Comparison of ENCODE assay signal across 9 mouse cellular contexts in the genomic region with DNA sequence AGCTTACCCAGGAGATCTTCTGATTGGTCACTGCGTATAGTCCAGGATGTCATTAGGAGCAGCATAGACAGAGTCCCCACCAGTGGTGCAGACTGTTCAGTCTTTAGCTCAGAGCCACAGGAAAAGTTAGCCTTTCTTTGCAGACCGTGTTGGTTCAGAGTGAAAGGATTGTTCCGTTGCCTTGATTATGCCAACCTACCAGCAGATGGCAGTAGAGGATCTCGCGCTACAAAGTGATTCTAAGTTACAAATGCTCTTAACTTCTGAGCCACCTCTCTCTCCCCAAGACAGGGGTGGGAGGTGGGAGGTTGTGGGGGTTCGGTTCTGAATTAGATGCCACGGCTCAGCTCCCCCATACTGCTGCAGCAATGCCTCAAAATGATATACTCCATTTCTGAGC. TPM values are rescaled to one million over a fixed set of nuclear protein-coding genes. Genes with fewer than 3 reads are reported as not detected.
DNase-seq lines count a peak whose midpoint lies in the region; ATAC-seq and TF ChIP-seq lines count a peak whose summit lies in the region.
"Had no signal": no experiment of that assay in that cellular context is flagged by ENCODE, and none has a peak within 500 bp of the region (broad histone marks: within the 10 kb centered on the region; RNA-seq: fewer than 3 reads in every experiment).

No protein-coding gene starts in this region.

- no peaks in the 10 kb centered on the region for H3K27me3 ChIP-seq in forebrain, embryonic 10.5 days (ENCODE audit: poor library complexity, severe bottlenecking)
- H3K27me3 ChIP-seq in forebrain, embryonic 12.5 days: no peaks in the 10 kb centered on the region
- no peaks in the 10 kb centered on the region for H3K27me3 ChIP-seq in embryonic facial prominence, embryonic 14.5 days (replicated peaks; ENCODE audit: control insufficient read depth, insufficient read depth, low read length)

- intact Hi-C loops in heart, postnatal 14 days (cut with DNase I): loop anchor here (1.0 kb wide), 2 partner anchors 130 to 364 kb away; no protein-coding TSS in a partner anchor

- no peak for ATAC-seq in forebrain, embryonic 12.5 days (ENCODE audit: low FRiP score)
- ATAC-seq in embryonic facial prominence, embryonic 14.5 days (ENCODE audit: low read depth): peak; percentile 44; the same call in 1 of the 2 replicates

- H3K4me1 ChIP-seq in forebrain, embryonic 10.5 days: no peaks in the 10 kb centered on the region
- H3K4me1 ChIP-seq in forebrain, embryonic 12.5 days: no peaks in the 10 kb centered on the region
- H3K4me1 ChIP-seq in bone marrow, adult 2 months (ENCODE audit: control insufficient read depth, insufficient read depth, low read length): no peaks in the 10 kb centered on the region
- H3K4me1 ChIP-seq in embryonic facial prominence, embryonic 14.5 days (ENCODE audit: control insufficient read depth, insufficient read depth, low read length): no peaks in the 10 kb centered on the region

- H3K36me3 ChIP-seq in forebrain, embryonic 10.5 days (replicated peaks): no peaks in the 10 kb centered on the region
- no peaks in the 10 kb centered on the region for H3K36me3 ChIP-seq in forebrain, embryonic 12.5 days (replicated peaks)
- H3K36me3 ChIP-seq in embryonic facial prominence, embryonic 14.5 days (ENCODE audit: control insufficient read depth, insufficient read depth, low read length): no peaks in the 10 kb centered on the region

- TF ChIP-seq POLR2A in bone marrow, adult 2 months (IDR thresholded peaks at IDR 0.05; ENCODE audit: borderline replicate concordance, control insufficient read depth, low read depth, low read length): no peak

- H3K9ac ChIP-seq in forebrain, embryonic 12.5 days: no peak overlapping the region
- H3K9ac ChIP-seq in embryonic facial prominence, embryonic 14.5 days (ENCODE audit: low read depth, low read length): no peak overlapping the region

- no peak overlapping the region for H3K4me3 ChIP-seq in forebrain, embryonic 10.5 days
- no peak overlapping the region for H3K4me3 ChIP-seq in forebrain, embryonic 12.5 days (replicated peaks)
- H3K4me3 ChIP-seq in bone marrow, adult 2 months (replicated peaks; ENCODE audit: control insufficient read depth, low read depth, low read length): no peak overlapping the region
- no peak overlapping the region for H3K4me3 ChIP-seq in embryonic facial prominence, embryonic 14.5 days (ENCODE audit: low read depth, low read length)
- H3K4me3 ChIP-seq: myocyte had no signal

- H3K27ac ChIP-seq in forebrain, embryonic 10.5 days: no peak overlapping the region
- H3K27ac ChIP-seq in forebrain, embryonic 12.5 days: no peak overlapping the region
- H3K27ac ChIP-seq in bone marrow, adult 2 months (ENCODE audit: control insufficient read depth, insufficient read depth, low read depth, low read length, poor library complexity): no peak overlapping the region
- H3K27ac ChIP-seq in embryonic facial prominence, embryonic 14.5 days (replicated peaks; ENCODE audit: low read depth, low read length): no peak overlapping the region

- peak; percentile 55 for DNase-seq in forebrain, embryonic 10.5 days (ENCODE audit: extremely low spot score, low spot score)
- peak; percentile 79 for DNase-seq in embryonic facial prominence, embryonic 14.5 days (ENCODE audit: low spot score)
- DNase-seq in heart, postnatal 14 days: peak; percentile 50 to 72
- peak; percentile 64 to 83 for DNase-seq in layer of hippocampus, adult 18-20 months (ENCODE audit: low spot score in 2 of 2)
- DNase-seq in lung, postnatal 10 days: peak; percentile 70
- DNase-seq in right cerebral cortex, postnatal 10 days (ENCODE audit: low spot score in 2 of 2): peak; percentile 69 to 76

- H3K4me2 ChIP-seq in forebrain, embryonic 12.5 days: no peak overlapping the region
- H3K4me2 ChIP-seq in embryonic facial prominence, embryonic 14.5 days (ENCODE audit: low read depth, low read length): no peak overlapping the region

- H3K9me3 ChIP-seq in forebrain, embryonic 10.5 days: peaks cover 4% of the 10 kb centered on the region; the same call in 1 of the 2 replicates
- no peaks in the 10 kb centered on the region for H3K9me3 ChIP-seq in forebrain, embryonic 12.5 days
- H3K9me3 ChIP-seq in embryonic facial prominence, embryonic 14.5 days (ENCODE audit: control insufficient read depth, low read length): no peaks in the 10 kb centered on the region

- 12% methylated on average over 7 of the region's 7 CpGs for WGBS in forebrain, embryonic 10.5 days
- 9% methylated on average over 7 of the region's 7 CpGs for WGBS in forebrain, embryonic 12.5 days
- 3% methylated on average over 7 of the region's 7 CpGs for WGBS in bone marrow, adult 2 months
- 6% methylated on average over 7 of the region's 7 CpGs for WGBS in embryonic facial prominence, embryonic 14.5 days

- TF ChIP-seq CTCF in bone marrow, adult 2 months (IDR thresholded peaks at IDR 0.05; ENCODE audit: control insufficient read depth, insufficient read depth, low read length): peak; percentile 66

RNA-seq across cellular contexts. Expression of a gene that starts 27.2 kb away (rescaled TPM):
- 9.7 and 10.1 TPM in 2 replicates for polyA plus RNA-seq in forebrain, embryonic 10.5 days (2016; fragmentation: Nextera tagmentation; extraction: Ambion mirVana)
- polyA plus RNA-seq in forebrain, embryonic 12.5 days (2016; fragmentation: Nextera tagmentation; extraction: Ambion mirVana): 21.3 and 26.9 TPM in 2 replicates
- 16.9 and 33.4 TPM in 2 replicates for polyA plus RNA-seq in bone marrow, adult 2 months (2011; ENCODE audit: insufficient read depth, insufficient read length, low replicate concordance, missing spikeins)
- polyA plus RNA-seq in embryonic facial prominence, embryonic 14.5 days (2014; fragmentation: Nextera tagmentation; extraction: Ambion mirVana): 16.9 and 17.7 TPM in 2 replicates
- total RNA-seq in heart, postnatal 14 days (2021): 10 to 100 TPM; 17.2 to 17.3 TPM
- total RNA-seq in layer of hippocampus, adult 18-20 months (2021): 100 to 1,000 TPM; 170 to 175 TPM

RNA-seq across cellular contexts. Expression of a gene that starts 58.2 kb away (rescaled TPM):
- polyA plus RNA-seq in forebrain, embryonic 10.5 days (2016; fragmentation: Nextera tagmentation; extraction: Ambion mirVana): 0.04 TPM in 1 of 2 replicates, not detected in the other
- 0.09 TPM in 1 of 2 replicates, not detected in the other for polyA plus RNA-seq in forebrain, embryonic 12.5 days (2016; fragmentation: Nextera tagmentation; extraction: Ambion mirVana)
- not detected in 2 replicates for polyA plus RNA-seq in bone marrow, adult 2 months (2011; ENCODE audit: insufficient read depth, insufficient read length, low replicate concordance, missing spikeins)
- 0.21 and 0.22 TPM in 2 replicates for polyA plus RNA-seq in embryonic facial prominence, embryonic 14.5 days (2014; fragmentation: Nextera tagmentation; extraction: Ambion mirVana)
- total RNA-seq in heart, postnatal 14 days (2021): under 1 TPM; 0.24 to 0.32 TPM
- 1 to 10 TPM in 1 of 2 experiments, under 1 TPM in 1; 0.38 to 1.5 TPM for total RNA-seq in layer of hippocampus, adult 18-20 months (2021)
- polyA plus RNA-seq: myocyte had no signal
